Mouse (Mus musculus) lung, adult 2 months (tissue): Measurements from ENCODE around the gene Olfr502. TPM values are rescaled to one million over a fixed set of nuclear protein-coding genes. Genes with fewer than 3 reads are reported as not detected.
"Not testable (repeated sequence)": the region's sequence is repeated elsewhere in the genome, so short reads cannot be mapped to it uniquely, and the experiment has no call there.

Source experiments
- DNase-seq: peaks from one replicate; pipeline ENCODE4 v3.0.0; 2022
- H3K4me1 ChIP-seq: fragments of 200-500 bp; 2 replicates; pipeline ENCODE4 v1.6.1; 2011; ENCODE audit warnings: low read length; ENCODE audit not compliant: control insufficient read depth, insufficient read depth
- H3K4me3 ChIP-seq: fragments of 200-500 bp; replicated peaks from 2 replicates; pipeline ENCODE3; 2011; ENCODE audit warnings: low read depth, mild to moderate bottlenecking, control low read depth, low read length; ENCODE audit errors: extremely low read depth
- CTCF ChIP-seq: fragments of 200-500 bp; IDR thresholded peaks from 2 replicates; pipeline ENCODE4 v1.5.1; 2011; ENCODE audit warnings: mild to moderate bottlenecking, low read length, control low read depth; ENCODE audit not compliant: insufficient read depth
- POLR2A ChIP-seq: fragments of 200-500 bp; IDR thresholded peaks from 2 replicates; pipeline ENCODE4 v1.6.1; 2011; ENCODE audit warnings: low read depth, mild to moderate bottlenecking, control low read depth, low read length, borderline replicate concordance; ENCODE audit errors: extremely low read depth
- WGBS: fragments of 180-500 bp; shearing (Covaris S2); methylation state at CpG from one replicate; pipeline ENCODE4 v1.1.7; 2018; 5-methylcytosine and 5-hydroxymethylcytosine counted together
- polyA plus RNA-seq: library from polyadenylated mRNA; depleted of rRNA; stranded (reverse); fragments of >200 nt; gene quantifications from 2 replicates; pipeline ENCODE4 v1.2.3, GENCODE M21; 2012; rRNA removed

The Olfr502 gene
- not detected in 2 replicates for polyA plus RNA-seq

GRCm38 (mm10) chr7:108524965-108525364, at the start of gene Olfr502:
Gene Olfr502, minus strand, starts transcription at chr7:108525065.
- 48% methylated on average over 1 of the region's 1 CpGs for WGBS
- Histone ChIP-seq H3K4me1 (no peaks in the 10 kb centered on the region), H3K4me3 (no peak within 1 kb of the TSS)
- DNase-seq: no peak
- TF ChIP-seq CTCF (no peak), POLR2A (no peak)

DNA sequence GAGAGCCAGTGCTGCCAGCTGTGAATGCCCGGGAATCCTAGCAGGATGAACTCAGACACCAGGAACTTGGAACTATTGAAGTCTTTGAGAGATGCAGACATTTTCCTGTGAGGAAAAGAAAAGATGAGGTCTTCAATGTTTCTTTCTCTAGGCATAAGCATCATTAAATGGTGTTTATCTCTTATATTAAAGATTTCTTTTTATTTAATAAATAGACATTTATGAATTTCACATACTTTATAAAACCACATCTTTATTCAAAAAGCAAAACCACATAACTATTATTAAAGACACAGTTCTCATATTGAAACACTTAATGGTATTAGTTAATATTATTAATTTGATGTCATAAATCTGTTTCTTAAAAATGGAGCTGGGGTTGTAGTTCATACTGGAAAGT, 40.8 kb upstream of the Olfr502 start, which contains the start of gene Olfr504:
Gene Olfr504 (minus strand): TSS at position 101 of the 400 bp plus-strand sequence.
- DNase-seq: no peak
- whole genome bisulfite sequencing: 83% methylated on average over 1 of the region's 1 CpGs
- Histone ChIP-seq H3K4me3 (no peak within 1 kb of the TSS), H3K4me1 (no peaks in the 10 kb centered on the region)
- TF ChIP-seq CTCF (no peak), POLR2A (no peak)

- not testable (repeated sequence) for DNase-seq, H3K4me1 ChIP-seq, H3K4me3 ChIP-seq
- WGBS: 33% methylated on average over 1 of the region's 1 CpGs
Observed at GRCm38 (mm10) chr7:108544227-108544626, 19.4 kb upstream of the Olfr502 start, which contains the start of gene Olfr503. Gene Olfr503, plus strand, starts transcription at chr7:108544527.

DNA sequence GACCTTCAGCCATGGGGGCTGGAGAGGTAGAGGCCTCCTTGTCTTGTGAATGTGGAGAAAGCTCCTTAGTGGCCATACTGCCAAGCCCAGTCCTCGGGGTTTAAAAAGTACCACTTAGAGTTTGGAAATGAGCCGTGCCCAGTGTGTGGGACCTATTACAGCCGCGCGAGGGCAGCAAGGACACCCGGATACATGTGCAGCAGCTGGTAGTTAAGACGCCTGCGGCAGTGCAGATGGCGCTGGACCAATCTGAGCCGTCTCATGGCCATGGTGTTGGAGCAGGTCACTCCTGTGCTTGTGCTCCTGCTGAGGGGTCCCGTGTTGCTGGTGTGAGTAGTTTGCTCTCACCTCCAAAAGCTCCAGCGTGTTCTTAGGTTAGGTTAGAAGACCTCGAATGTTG, 17.6 kb upstream of the Olfr502 start:
- no peak overlapping the region for H3K4me3 ChIP-seq
- 81% methylated on average over 13 of the region's 13 CpGs for WGBS

More for the DNA sequence above, 17.6 kb upstream of the Olfr502 start:
- DNase-seq: no peak
- TF ChIP-seq CTCF: no peak
- no peaks in the 10 kb centered on the region for H3K4me1 ChIP-seq

Other genes with a start within 250 kb of the Olfr502 start
- gene Olfr490, start 236.1 kb downstream of the Olfr502 start, polyA plus RNA-seq: not detected in 2 replicates
- not detected in 2 replicates for gene Olfr491, start 211.6 kb downstream of the Olfr502 start, polyA plus RNA-seq
- gene Olfr492, start 201.4 kb downstream of the Olfr502 start, polyA plus RNA-seq: not detected in 2 replicates
- not detected in 2 replicates for gene Olfr493, start 178.1 kb downstream of the Olfr502 start, polyA plus RNA-seq
- gene Olfr494, start 159.7 kb downstream of the Olfr502 start, polyA plus RNA-seq: not detected in 2 replicates
- not detected in 2 replicates for gene Olfr495, start 131.9 kb downstream of the Olfr502 start, polyA plus RNA-seq
- gene Olfr497, start 104.6 kb downstream of the Olfr502 start, polyA plus RNA-seq: not detected in 2 replicates
- not detected in 2 replicates for gene Olfr498, start 59.7 kb downstream of the Olfr502 start, polyA plus RNA-seq
- not detected in 2 replicates for gene Olfr503, start 19.5 kb upstream of the Olfr502 start, polyA plus RNA-seq
- not detected in 2 replicates for gene Olfr504, start 40.7 kb upstream of the Olfr502 start, polyA plus RNA-seq
- gene Olfr506, start 85.7 kb upstream of the Olfr502 start, polyA plus RNA-seq: not detected in 2 replicates
- not detected in 2 replicates for gene Olfr507, start 96.7 kb upstream of the Olfr502 start, polyA plus RNA-seq
- gene Olfr508, start 104.9 kb upstream of the Olfr502 start, polyA plus RNA-seq: not detected in 2 replicates
- not detected in 2 replicates for gene Olfr509, start 126.8 kb upstream of the Olfr502 start, polyA plus RNA-seq
- gene Olfr510, start 141.4 kb upstream of the Olfr502 start, polyA plus RNA-seq: not detected in 2 replicates
- not detected in 2 replicates for gene Olfr512, start 188.3 kb upstream of the Olfr502 start, polyA plus RNA-seq
- not detected in 2 replicates for gene Olfr513, start 225.9 kb upstream of the Olfr502 start, polyA plus RNA-seq